Mouse (Mus musculus) sigmoid colon, adult 10 weeks (tissue): Measurements from ENCODE around the gene Mtf2. TPM values are rescaled to one million over a fixed set of nuclear protein-coding genes. Genes with fewer than 3 reads are reported as not detected.

ENCODE experiments used
- polyA plus RNA-seq: library from polyadenylated mRNA; stranded (reverse); fragments of 350-450 nt; fragmentation: Illumina TruSeq; extraction: RNeasy Lipid Tissue Mini Kit (QIAGEN cat#74804); gene quantifications from one replicate; pipeline ENCODE4 v1.2.3, GENCODE M21; 2014; ENCODE audit warnings: low read depth, low replicate concordance

Gene Mtf2
- polyA plus RNA-seq = 106 TPM

GRCm38 (mm10) chr5:108065465-108066411 is at the start of gene Mtf2:
Gene Mtf2 (plus strand): TSS chr5:108065674.

GRCm38 (mm10) chr5:108132441-108133243 is 67.2 kb downstream of the Mtf2 start, which contains the start of the genes Tmed5 and Ccdc18:
Gene Tmed5 (minus strand): TSS chr5:108132620.
Gene Ccdc18 (plus strand): TSS chr5:108132875.

Other genes with a start within 250 kb of the Mtf2 start
- gene Ube2d2b, start 235.6 kb upstream of the Mtf2 start, polyA plus RNA-seq = not detected
- gene Evi5, start 190.6 kb upstream of the Mtf2 start, polyA plus RNA-seq = 79.6 TPM
- gene Rpl5, start 165.2 kb upstream of the Mtf2 start, polyA plus RNA-seq = 1,014 TPM
- 74.9 TPM for gene Fam69a, start 78.6 kb upstream of the Mtf2 start, polyA plus RNA-seq
- gene Tmed5, start 66.9 kb downstream of the Mtf2 start, polyA plus RNA-seq = 101 TPM
- 7.9 TPM for gene Ccdc18, start 67.2 kb downstream of the Mtf2 start, polyA plus RNA-seq
- 133 TPM for gene Dr1, start 203.2 kb downstream of the Mtf2 start, polyA plus RNA-seq
- gene Pigg, start 246.9 kb downstream of the Mtf2 start, polyA plus RNA-seq = 27.7 TPM